Mouse (Mus musculus) myocyte (in vitro differentiated cells): Measurements from ENCODE around the gene Tenm2. TPM values are rescaled to one million over a fixed set of nuclear protein-coding genes. Genes with fewer than 3 reads are reported as not detected.

Experiments
- H3K27me3 ChIP-seq: one replicate; pipeline ENCODE4 v1.6.1; 2011; ENCODE audit not compliant: control insufficient read depth, insufficient read depth, insufficient read length
- H3K36me3 ChIP-seq: one replicate; pipeline ENCODE4 v1.6.1; 2011; ENCODE audit not compliant: control insufficient read depth, insufficient read depth
- H3K4me2 ChIP-seq: one replicate; pipeline ENCODE4 v1.6.1; 2011; ENCODE audit warnings: low read depth, control low read depth
- H3K4me3 ChIP-seq: one replicate; pipeline ENCODE4 v1.5.1; 2011; ENCODE audit warnings: mild to moderate bottlenecking, control low read depth, moderate library complexity
- H3K79me2 ChIP-seq: one replicate; pipeline ENCODE4 v1.6.1; 2011; ENCODE audit not compliant: control insufficient read depth, insufficient read depth
- H3ac ChIP-seq: one replicate; pipeline ENCODE4 v1.6.1; 2011; ENCODE audit not compliant: control insufficient read depth, insufficient read length
- CEBPB ChIP-seq: IDR thresholded peaks from 2 replicates; pipeline ENCODE4 v1.6.1; 2011; ENCODE audit warnings: mild to moderate bottlenecking, moderate library complexity; ENCODE audit not compliant: poor library complexity, insufficient read depth, severe bottlenecking
- E2F4 ChIP-seq: IDR thresholded peaks from one replicate; pipeline ENCODE4 v1.6.1; 2011; ENCODE audit warnings: mild to moderate bottlenecking, control low read depth, moderate library complexity; ENCODE audit not compliant: insufficient read depth
- MAX ChIP-seq: IDR thresholded peaks from one replicate; pipeline ENCODE4 v1.6.1; 2011; ENCODE audit warnings: low read depth, mild to moderate bottlenecking, control low read depth
- MYOD1 ChIP-seq, 3 experiments: IDR thresholded peaks; one replicate each; pipeline ENCODE4 v1.6.1; 2011; ENCODE audit warnings: control low read depth in 2 of 3, low read depth in 2 of 3, mild to moderate bottlenecking in 2 of 3, moderate library complexity in 1 of 3; ENCODE audit not compliant: insufficient read length in 2 of 3, control insufficient read depth in 1 of 3
- MYOG ChIP-seq, 3 experiments: IDR thresholded peaks; one replicate each; pipeline ENCODE4 v1.6.1; 2011; ENCODE audit warnings: control low read depth in 2 of 3, low read depth in 2 of 3, mild to moderate bottlenecking in 2 of 3; ENCODE audit not compliant: insufficient read length in 2 of 3, control insufficient read depth in 1 of 3, insufficient read depth in 1 of 3
- POLR2A ChIP-seq: IDR thresholded peaks from one replicate; pipeline ENCODE4 v1.6.1; 2011; ENCODE audit warnings: low read depth, mild to moderate bottlenecking, control low read depth, moderate library complexity; ENCODE audit not compliant: insufficient read length
- POLR2AphosphoS2 ChIP-seq: IDR thresholded peaks from one replicate; pipeline ENCODE4 v1.6.1; 2011; ENCODE audit warnings: low read depth, control low read depth; ENCODE audit not compliant: insufficient read length
- REST ChIP-seq: IDR thresholded peaks from one replicate; pipeline ENCODE4 v1.6.1; 2011; ENCODE audit warnings: mild to moderate bottlenecking, control low read depth, moderate library complexity; ENCODE audit not compliant: insufficient read depth, insufficient read length
- SRF ChIP-seq: IDR thresholded peaks from one replicate; pipeline ENCODE4 v1.6.1; 2011; ENCODE audit warnings: low read depth; ENCODE audit not compliant: control insufficient read depth, insufficient read length
- TCF12 ChIP-seq: IDR thresholded peaks from one replicate; pipeline ENCODE4 v1.6.1; 2011; ENCODE audit warnings: mild to moderate bottlenecking, control low read depth; ENCODE audit not compliant: poor library complexity, insufficient read depth, severe bottlenecking
- TCF3 ChIP-seq: IDR thresholded peaks from one replicate; pipeline ENCODE4 v1.6.1; 2011; ENCODE audit warnings: low read depth, control low read depth; ENCODE audit not compliant: insufficient read length
- USF1 ChIP-seq: IDR thresholded peaks from one replicate; pipeline ENCODE4 v1.6.1; 2011; ENCODE audit warnings: low read depth, mild to moderate bottlenecking, control low read depth, moderate library complexity
- polyA plus RNA-seq: library from polyadenylated mRNA; unstranded; fragments of >200 nt; fragmentation: generic; extraction: Trizol; gene quantifications from one replicate; pipeline ENCODE4 v1.2.1, GENCODE M21; 2012; ENCODE audit warnings: missing spikeins

The Tenm2 gene
- polyA plus RNA-seq, 1 experiment = 0.28 TPM

- H3K4me2 ChIP-seq = no peak overlapping the region
- TF ChIP-seq MAX = no peak
- no peak for TF ChIP-seq POLR2A
- no peak for TF ChIP-seq USF1
- TF ChIP-seq POLR2AphosphoS2 = no peak
- TF ChIP-seq REST = no peak
- no peak for TF ChIP-seq CEBPB
- no peak for TF ChIP-seq MYOD1 (IDR thresholded peaks at IDR 0.05; ENCODE audit: control insufficient read depth in 1 of 3, insufficient read length in 2 of 3, low read depth in 2 of 3)
- no peak for TF ChIP-seq TCF12
- no peak for TF ChIP-seq SRF
- no peak for TF ChIP-seq MYOG (IDR thresholded peaks at IDR 0.05; ENCODE audit: control insufficient read depth in 1 of 3, insufficient read depth in 1 of 3, insufficient read length in 2 of 3, low read depth in 2 of 3)
- no peak for TF ChIP-seq E2F4
- TF ChIP-seq TCF3 = no peak
- no peak overlapping the region for H3ac ChIP-seq
- no peaks in the 10 kb centered on the region for H3K36me3 ChIP-seq
- H3K27me3 ChIP-seq = no peaks in the 10 kb centered on the region
- H3K4me3 ChIP-seq = no peak overlapping the region
- no peaks in the 10 kb centered on the region for H3K79me2 ChIP-seq
Measured at GRCm38 (mm10) chr11:37075349-37075748, 160.4 kb downstream of the Tenm2 start.

- H3K4me3 ChIP-seq = no peak overlapping the region
- no peaks in the 10 kb centered on the region for H3K36me3 ChIP-seq
- no peak overlapping the region for H3K4me2 ChIP-seq
- H3K79me2 ChIP-seq = no peaks in the 10 kb centered on the region
- no peak overlapping the region for H3ac ChIP-seq
- no peaks in the 10 kb centered on the region for H3K27me3 ChIP-seq
- TF ChIP-seq MYOD1 (IDR thresholded peaks at IDR 0.05; ENCODE audit: control insufficient read depth in 1 of 3, insufficient read length in 2 of 3, low read depth in 2 of 3) (no peak), MAX (no peak), MYOG (IDR thresholded peaks at IDR 0.05; ENCODE audit: control insufficient read depth in 1 of 3, insufficient read depth in 1 of 3, insufficient read length in 2 of 3, low read depth in 2 of 3) (no peak), E2F4 (no peak), POLR2A (no peak), USF1 (no peak), POLR2AphosphoS2 (no peak), SRF (no peak), REST (no peak), TCF12 (no peak), TCF3 (no peak), CEBPB (no peak)
Measured at GRCm38 (mm10) chr11:37065459-37065858, 170.3 kb downstream of the Tenm2 start.

GRCm38 (mm10) chr11:37046671-37047070 lies 189.1 kb downstream of the Tenm2 start:
- no peak overlapping the region for H3K4me2 ChIP-seq
- no peaks in the 10 kb centered on the region for H3K79me2 ChIP-seq
- no peak overlapping the region for H3ac ChIP-seq
- TF ChIP-seq REST (no peak), POLR2AphosphoS2 (no peak), USF1 (no peak), TCF3 (no peak), E2F4 (no peak), CEBPB (no peak), SRF (no peak), MYOD1 (IDR thresholded peaks at IDR 0.05; ENCODE audit: control insufficient read depth in 1 of 3, insufficient read length in 2 of 3, low read depth in 2 of 3) (no peak), MYOG (IDR thresholded peaks at IDR 0.05; ENCODE audit: control insufficient read depth in 1 of 3, insufficient read depth in 1 of 3, insufficient read length in 2 of 3, low read depth in 2 of 3) (no peak), MAX (no peak), POLR2A (no peak), TCF12 (no peak)
- no peaks in the 10 kb centered on the region for H3K27me3 ChIP-seq
- H3K4me3 ChIP-seq = no peak overlapping the region
- no peaks in the 10 kb centered on the region for H3K36me3 ChIP-seq

- Histone ChIP-seq H3K4me3 (no peak overlapping the region), H3K36me3 (no peaks in the 10 kb centered on the region), H3K27me3 (no peaks in the 10 kb centered on the region), H3K79me2 (no peaks in the 10 kb centered on the region), H3K4me2 (no peak overlapping the region), H3ac (no peak overlapping the region)
- no peak for TF ChIP-seq POLR2A
- TF ChIP-seq TCF3 = no peak
- TF ChIP-seq REST = no peak
- TF ChIP-seq CEBPB = no peak
- no peak for TF ChIP-seq MYOD1 (IDR thresholded peaks at IDR 0.05; ENCODE audit: control insufficient read depth in 1 of 3, insufficient read length in 2 of 3, low read depth in 2 of 3)
- no peak for TF ChIP-seq POLR2AphosphoS2
- TF ChIP-seq SRF = no peak
- no peak for TF ChIP-seq USF1
Measured at GRCm38 (mm10) chr11:37041259-37041658, 194.5 kb downstream of the Tenm2 start.

- no peaks in the 10 kb centered on the region for H3K36me3 ChIP-seq
- no peak overlapping the region for H3ac ChIP-seq
- no peaks in the 10 kb centered on the region for H3K27me3 ChIP-seq
- TF ChIP-seq MYOD1 (IDR thresholded peaks at IDR 0.05; ENCODE audit: control insufficient read depth in 1 of 3, insufficient read length in 2 of 3, low read depth in 2 of 3) (no peak), TCF3 (no peak), E2F4 (no peak), REST (no peak), POLR2AphosphoS2 (no peak)
- no peak overlapping the region for H3K4me3 ChIP-seq
- H3K4me2 ChIP-seq = no peak overlapping the region
- no peaks in the 10 kb centered on the region for H3K79me2 ChIP-seq
Measured at GRCm38 (mm10) chr11:37039283-37039682, 196.5 kb downstream of the Tenm2 start.
